Mouse (Mus musculus) embryonic facial prominence, embryonic 14.5 days (tissue): ENCODE measurements around the gene Vangl2. TPM values are rescaled to one million over a fixed set of nuclear protein-coding genes. Genes with fewer than 3 reads are reported as not detected.

Experiments used
- ATAC-seq: fragments of 200-750 bp; cut with Nextera tagmentation; 2 replicates; pipeline ENCODE4 v1.8.0; 2017; ENCODE audit warnings: low read depth, moderate number of reproducible peaks, moderate TSS enrichment
- DNase-seq: peaks from one replicate; pipeline ENCODE4 v3.0.0-alpha.2; 2015; ENCODE audit warnings: low spot score
- H3K27ac ChIP-seq: fragments of 300-500 bp; sonication (generic); replicated peaks from 2 replicates; pipeline ENCODE4 v1.5.1; 2014; ENCODE audit warnings: low read depth, mild to moderate bottlenecking, low read length, moderate library complexity
- H3K27me3 ChIP-seq: fragments of 300-500 bp; sonication (generic); replicated peaks from 2 replicates; pipeline ENCODE4 v1.6.1; 2014; ENCODE audit warnings: low read length; ENCODE audit not compliant: control insufficient read depth, insufficient read depth
- H3K36me3 ChIP-seq: fragments of 300-500 bp; sonication (generic); 2 replicates; pipeline ENCODE4 v1.6.1; 2014; ENCODE audit warnings: low read length, mixed read lengths; ENCODE audit not compliant: control insufficient read depth, insufficient read depth
- H3K4me1 ChIP-seq: fragments of 300-500 bp; sonication (generic); 2 replicates; pipeline ENCODE4 v1.6.1; 2014; ENCODE audit warnings: antibody characterized with exemption, low read length; ENCODE audit not compliant: control insufficient read depth, insufficient read depth
- H3K4me2 ChIP-seq: fragments of 300-500 bp; sonication (generic); 2 replicates; pipeline ENCODE4 v1.6.1; 2014; ENCODE audit warnings: low read depth, mild to moderate bottlenecking, low read length, moderate library complexity, mixed read lengths
- H3K4me3 ChIP-seq: fragments of 300-500 bp; sonication (generic); 2 replicates; pipeline ENCODE4 v1.5.1; 2014; ENCODE audit warnings: low read depth, mild to moderate bottlenecking, low read length
- H3K9ac ChIP-seq: fragments of 300-500 bp; sonication (generic); 2 replicates; pipeline ENCODE4 v1.6.1; 2014; ENCODE audit warnings: low read depth, mild to moderate bottlenecking, low read length, moderate library complexity, mixed read lengths
- H3K9me3 ChIP-seq: fragments of 300-500 bp; sonication (generic); 2 replicates; pipeline ENCODE4 v1.6.1; 2016; ENCODE audit warnings: low read length; ENCODE audit not compliant: control insufficient read depth
- WGBS: fragments of 180-500 bp; shearing (Covaris S2); extraction: QIAGEN DNeasy Blood & Tissue Kit; methylation state at CpG from one replicate; pipeline ENCODE4 v1.1.7; 2014; 5-methylcytosine and 5-hydroxymethylcytosine counted together
- polyA plus RNA-seq: library from polyadenylated mRNA; unstranded; fragments of >200 nt; fragmentation: Nextera tagmentation; extraction: Ambion mirVana; gene quantifications from 2 replicates; pipeline ENCODE4 v1.2.1, GENCODE M21; 2014

Vangl2 gene
- polyA plus RNA-seq, 1 experiment from 2014 or later, result 13.5 TPM

DNA sequence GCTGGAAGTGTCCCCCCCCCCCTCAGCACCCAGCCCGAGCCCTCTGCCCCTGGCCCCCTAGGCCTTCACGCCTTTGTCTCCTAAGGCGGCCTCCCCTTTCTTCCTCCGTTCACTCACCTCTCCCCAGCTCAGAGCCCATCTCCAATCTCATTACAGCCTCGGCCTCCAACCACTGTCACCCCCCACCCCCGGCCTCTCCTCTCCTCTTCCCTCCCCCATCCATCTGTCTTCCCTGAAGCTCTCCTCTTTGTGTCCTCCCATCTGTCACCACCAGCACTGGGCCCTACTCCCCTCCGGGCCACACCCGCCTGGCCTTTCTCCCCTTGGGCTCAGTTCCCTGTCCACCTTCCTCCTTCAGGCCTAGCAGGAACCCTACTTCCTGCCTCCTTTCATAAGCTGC, 33.0 kb upstream of the Vangl2 start:
- 0 out of 2 replicates have a peak, but pooled peaks cover 9% of the 10 kb centered on the region for H3K4me1 ChIP-seq
- 39% methylated on average over 8 of the region's 8 CpGs for WGBS

DNA sequence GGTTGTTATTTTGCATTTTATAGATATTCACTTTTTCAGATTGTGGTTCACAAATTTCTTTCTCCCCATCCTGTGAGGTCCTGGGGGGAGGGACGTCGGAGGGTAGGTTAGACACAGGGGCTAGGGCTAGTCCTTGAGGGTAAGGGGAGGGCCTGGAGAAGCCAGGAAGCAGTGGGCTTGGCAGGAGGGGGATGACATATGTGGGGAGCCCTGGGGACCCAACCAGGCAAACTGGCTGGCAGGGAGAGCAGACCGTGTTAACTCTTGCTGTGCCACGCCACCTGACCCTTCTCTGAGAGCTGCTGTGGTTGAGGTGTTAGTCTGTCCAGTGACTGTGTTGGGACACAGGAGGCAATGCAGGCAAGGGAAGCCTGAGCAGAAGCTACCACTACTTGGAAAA, 32.4 kb upstream of the Vangl2 start:
- H3K4me2 ChIP-seq, result no peak overlapping the region
- DNase-seq, result peak; percentile 22
- H3K4me1 ChIP-seq, result 0 out of 2 replicates have a peak, but pooled peaks cover 9% of the 10 kb centered on the region
- no peak overlapping the region for H3K9ac ChIP-seq
- no peak overlapping the region for H3K27ac ChIP-seq
- peaks cover 19% of the 10 kb centered on the region for H3K36me3 ChIP-seq
- H3K9me3 ChIP-seq, result no peaks in the 10 kb centered on the region
- ATAC-seq, result peak; percentile 23; the same call in 1 of the 2 replicates
- WGBS, result 40% methylated on average over 4 of the region's 4 CpGs
- no peak overlapping the region for H3K4me3 ChIP-seq
- peaks cover 9% of the 10 kb centered on the region; the same call in 1 of the 2 replicates for H3K27me3 ChIP-seq

More for the DNA sequence above, 33.0 kb upstream of the Vangl2 start:
- ATAC-seq (no peak), DNase-seq (no peak)
- Histone ChIP-seq H3K4me3 (no peak overlapping the region), H3K27me3 (peaks cover 4% of the 10 kb centered on the region; the same call in 1 of the 2 replicates), H3K27ac (no peak overlapping the region), H3K4me2 (no peak overlapping the region), H3K9me3 (no peaks in the 10 kb centered on the region), H3K36me3 (peaks cover 24% of the 10 kb centered on the region), H3K9ac (no peak overlapping the region)

DNA sequence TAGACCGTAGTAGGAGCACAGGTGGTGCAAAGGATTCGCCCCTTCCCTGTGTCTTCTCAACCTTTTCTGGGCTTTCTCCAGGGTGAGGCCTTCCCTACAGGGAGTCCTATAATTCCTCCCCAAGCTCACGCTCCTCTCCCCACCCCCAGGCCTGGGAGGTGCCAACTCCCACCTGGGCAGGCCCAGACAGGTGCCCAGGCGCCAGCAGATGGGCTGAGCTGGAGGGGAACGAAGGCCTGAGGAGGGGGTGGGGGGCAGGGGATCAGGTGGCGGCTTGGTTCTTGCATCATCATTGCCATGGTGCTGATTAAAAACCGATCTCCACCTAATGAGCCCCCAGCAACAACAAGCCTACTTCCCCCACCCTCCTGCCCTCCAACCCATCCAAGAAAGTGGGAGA, 30.6 kb upstream of the Vangl2 start:
- H3K4me2 ChIP-seq, result no peak overlapping the region
- peaks cover 27% of the 10 kb centered on the region for H3K27me3 ChIP-seq
- H3K4me1 ChIP-seq, result peaks cover 12% of the 10 kb centered on the region; the same call in 1 of the 2 replicates
- DNase-seq (peak; percentile 57), ATAC-seq (peak; percentile 51)
- H3K27ac ChIP-seq, result no peak overlapping the region
- no peak overlapping the region for H3K4me3 ChIP-seq
- WGBS, result 62% methylated on average over 7 of the region's 7 CpGs
- H3K36me3 ChIP-seq, result peaks cover 3% of the 10 kb centered on the region; the same call in 1 of the 2 replicates
- H3K9ac ChIP-seq, result no peak overlapping the region
- no peaks in the 10 kb centered on the region for H3K9me3 ChIP-seq

DNA sequence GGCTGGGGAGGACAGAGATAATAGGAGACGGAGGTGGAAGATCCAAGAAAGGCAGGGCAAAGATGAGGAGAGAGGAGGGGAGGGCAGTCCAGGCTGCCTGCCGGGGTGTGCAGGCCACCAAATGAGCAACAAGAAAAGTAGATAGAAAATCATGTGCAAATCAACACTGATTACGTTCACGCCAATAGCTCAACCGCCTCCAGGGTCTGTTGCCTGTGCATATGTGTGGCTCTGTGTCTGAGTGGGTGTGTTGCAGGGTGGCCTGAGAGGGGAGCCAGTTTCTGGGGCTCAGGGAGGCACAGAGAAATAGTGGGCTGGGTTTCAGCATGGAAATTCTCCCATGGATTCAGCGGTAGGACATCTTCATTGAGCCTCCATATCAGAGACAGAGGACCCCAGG, 30.1 kb upstream of the Vangl2 start:
- 55% methylated on average over 6 of the region's 6 CpGs for WGBS
- H3K4me3 ChIP-seq, result no peak overlapping the region
- DNase-seq (no peak), ATAC-seq (no peak)
- no peaks in the 10 kb centered on the region for H3K9me3 ChIP-seq
- no peaks in the 10 kb centered on the region for H3K36me3 ChIP-seq
- H3K4me2 ChIP-seq, result 0 out of 2 replicates have a peak overlapping the region, but pooled peaks have one; percentile 7
- no peak overlapping the region for H3K9ac ChIP-seq
- peak overlapping the region; percentile 24 for H3K27ac ChIP-seq
- H3K4me1 ChIP-seq, result peaks cover 17% of the 10 kb centered on the region; the same call in 1 of the 2 replicates
- H3K27me3 ChIP-seq, result peaks cover 32% of the 10 kb centered on the region

GRCm38 (mm10) chr1:172057491-172057921, 29.3 kb upstream of the Vangl2 start, which contains the start of gene Nhlh1:
Nhlh1 (minus strand) TSS chr1:172057573.
- peak within 1 kb of the TSS; percentile 7; the same call in 1 of the 2 replicates for H3K4me2 ChIP-seq
- peak; percentile 78 for ATAC-seq
- WGBS, result 13% methylated on average over 1 of the region's 2 CpGs

DNA sequence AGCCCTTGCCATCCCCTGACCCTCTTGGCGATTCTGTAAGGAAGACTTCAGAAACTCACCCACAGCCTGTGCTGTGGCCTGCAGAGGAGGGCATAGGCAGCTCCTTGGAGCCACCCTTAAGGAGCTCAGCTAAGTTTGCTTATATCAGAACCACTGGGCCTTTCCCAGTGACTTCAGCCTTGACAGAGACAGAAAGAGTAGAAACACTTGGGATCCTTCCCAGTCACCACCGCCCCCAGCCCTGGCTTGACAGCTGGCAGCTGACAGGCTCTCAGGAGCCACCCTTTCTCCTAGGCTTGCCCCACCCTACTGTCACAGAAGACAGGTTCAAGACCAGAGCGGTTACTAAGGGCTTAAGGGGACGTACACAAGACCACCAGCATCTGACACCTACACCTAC, 28.0 kb upstream of the Vangl2 start:
- Histone ChIP-seq H3K4me1 (peaks cover 22% of the 10 kb centered on the region), H3K9me3 (no peaks in the 10 kb centered on the region), H3K4me2 (no peak overlapping the region), H3K27me3 (peaks cover 43% of the 10 kb centered on the region), H3K4me3 (no peak overlapping the region), H3K36me3 (no peaks in the 10 kb centered on the region), H3K27ac (no peak overlapping the region), H3K9ac (no peak overlapping the region; the same call in 1 of the 2 replicates)
- 63% methylated on average over 4 of the region's 4 CpGs for WGBS
- DNase-seq (no peak), ATAC-seq (no peak)

More at GRCm38 (mm10) chr1:172057491-172057921, 29.3 kb upstream of the Vangl2 start, which contains the start of gene Nhlh1:
- H3K27ac ChIP-seq, result peak within 1 kb of the TSS; percentile 24
- H3K27me3 ChIP-seq, result peaks cover 40% of the 10 kb centered on the region
- DNase-seq, result peak; percentile 64
- H3K4me3 ChIP-seq, result no peak within 1 kb of the TSS
- no peak within 1 kb of the TSS for H3K9ac ChIP-seq
- no peaks in the 10 kb centered on the region for H3K36me3 ChIP-seq
- H3K9me3 ChIP-seq, result no peaks in the 10 kb centered on the region
- peaks cover 22% of the 10 kb centered on the region for H3K4me1 ChIP-seq

GRCm38 (mm10) chr1:172053541-172054440, 25.5 kb upstream of the Vangl2 start:
- H3K36me3 ChIP-seq, result no peaks in the 10 kb centered on the region
- H3K27me3 ChIP-seq, result peaks cover 46% of the 10 kb centered on the region
- peak overlapping the region; percentile 42 for H3K4me3 ChIP-seq
- H3K4me2 ChIP-seq, result peak overlapping the region; percentile 69
- no peak overlapping the region for H3K27ac ChIP-seq
- ATAC-seq (no peak), DNase-seq (no peak)
- WGBS, result 4% methylated on average over 25 of the region's 42 CpGs
- H3K9ac ChIP-seq, result peak overlapping the region; percentile 67
- H3K4me1 ChIP-seq, result peaks cover 22% of the 10 kb centered on the region
- no peaks in the 10 kb centered on the region for H3K9me3 ChIP-seq

- no peaks in the 10 kb centered on the region for H3K36me3 ChIP-seq
- H3K27me3 ChIP-seq, result peaks cover 46% of the 10 kb centered on the region
- H3K27ac ChIP-seq, result no peak overlapping the region
- no peak overlapping the region for H3K4me3 ChIP-seq
- no peak for ATAC-seq
- 0 out of 2 replicates have a peak overlapping the region, but pooled peaks have one; percentile 22 for H3K9ac ChIP-seq
- no peaks in the 10 kb centered on the region for H3K9me3 ChIP-seq
- peak overlapping the region; percentile 69; the same call in 1 of the 2 replicates for H3K4me2 ChIP-seq
- peaks cover 17% of the 10 kb centered on the region for H3K4me1 ChIP-seq
- DNase-seq, result no peak
- 10% methylated on average over 9 of the region's 10 CpGs for WGBS
Measured at GRCm38 (mm10) chr1:172052766-172053279, 24.6 kb upstream of the Vangl2 start.
